8 mouse cellular contexts compared by ENCODE assay signal in the genomic region with DNA sequence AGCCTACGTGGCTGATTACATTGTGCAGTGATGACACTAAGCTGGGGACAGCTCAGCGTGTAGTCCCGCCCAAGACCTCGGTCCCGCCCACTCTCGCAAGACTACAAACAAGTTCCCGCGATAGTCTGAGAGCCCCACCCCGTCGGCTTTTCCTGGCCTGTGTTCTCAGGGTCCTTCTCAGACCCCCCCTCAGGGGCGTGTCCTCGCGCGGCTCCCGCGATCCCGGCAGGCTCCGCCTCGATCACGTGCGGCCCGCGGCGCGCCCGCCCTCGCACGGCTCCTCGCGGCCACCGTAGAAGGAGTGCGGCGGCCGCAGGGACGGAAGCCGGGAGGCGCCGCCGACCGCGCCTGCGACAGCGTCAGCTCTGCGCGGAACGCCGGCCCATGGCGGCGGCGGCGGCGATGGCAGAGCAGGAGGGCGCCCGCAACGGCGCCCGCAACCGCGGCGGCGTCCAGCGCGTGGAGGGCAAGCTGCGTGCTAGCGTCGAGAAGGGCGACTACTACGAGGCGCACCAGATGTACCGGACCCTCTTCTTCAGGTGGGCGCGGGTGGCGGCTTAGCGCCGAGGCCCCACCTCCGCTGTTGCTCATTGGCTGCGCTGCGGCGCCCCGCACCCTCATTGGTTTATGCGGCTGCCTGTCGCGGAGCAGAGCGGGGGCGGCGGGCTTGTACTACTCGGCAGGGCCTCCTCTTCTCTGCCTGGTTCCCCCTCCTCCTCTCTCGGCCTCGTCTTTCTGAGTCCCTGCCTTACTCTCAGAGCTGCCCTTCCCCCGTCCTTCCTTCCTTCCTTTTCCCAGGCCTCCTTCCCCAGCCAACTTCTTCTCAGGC. TPM values are rescaled to one million over a fixed set of nuclear protein-coding genes. Genes with fewer than 3 reads are reported as not detected.
A peak's percentile ranks its signal among the peaks of the same experiment; 100 is the strongest.
DNase-seq lines count a peak whose midpoint lies in the region; ATAC-seq lines count a peak whose summit lies in the region.

Gene Get4, plus strand, starts transcription at position 244 of the 829 bp plus-strand sequence.

- H3K4me1 ChIP-seq in forebrain, embryonic 14.5 days (ENCODE audit: control insufficient read depth, insufficient read depth, low read length) = peaks cover 13% of the 10 kb centered on the region
- peaks cover 41% of the 10 kb centered on the region for H3K4me1 ChIP-seq in neural tube, embryonic 15.5 days

- no peaks in the 10 kb centered on the region for H3K9me3 ChIP-seq in forebrain, embryonic 14.5 days (replicated peaks; ENCODE audit: control insufficient read depth, low read length)
- no peaks in the 10 kb centered on the region for H3K9me3 ChIP-seq in neural tube, embryonic 15.5 days (replicated peaks)

- peak within 1 kb of the TSS; percentile 97 for H3K4me2 ChIP-seq in forebrain, embryonic 14.5 days (ENCODE audit: low read length)
- H3K4me2 ChIP-seq in neural tube, embryonic 15.5 days = peak within 1 kb of the TSS; percentile 72

- intact Hi-C loops in heart, postnatal 14 days (cut with DNase I) = loop anchor here (5.0 kb wide), 2 partner anchors 50 to 1065 kb away; partner anchors contain the start of genes Cnpy4, Sun1 and Taf6

- H3K27me3 ChIP-seq in forebrain, embryonic 14.5 days (replicated peaks; ENCODE audit: control insufficient read depth, insufficient read depth, low read length) = no peaks in the 10 kb centered on the region
- H3K27me3 ChIP-seq in neural tube, embryonic 15.5 days (replicated peaks) = no peaks in the 10 kb centered on the region

- peak within 1 kb of the TSS; percentile 67 for H3K4me3 ChIP-seq in forebrain, embryonic 14.5 days (ENCODE audit: low read depth, low read length)
- peak within 1 kb of the TSS; percentile 90 for H3K4me3 ChIP-seq in neural tube, embryonic 15.5 days (replicated peaks)

- H3K27ac ChIP-seq in forebrain, embryonic 14.5 days (ENCODE audit: low read depth, low read length) = peak within 1 kb of the TSS; percentile 91
- H3K27ac ChIP-seq in neural tube, embryonic 15.5 days (replicated peaks) = peak within 1 kb of the TSS; percentile 95

- DNase-seq in ES-CJ7 (ENCODE audit: low read depth, low spot score) = peak; percentile 99
- peak; percentile 99 for DNase-seq in cerebellum, adult 11 months
- DNase-seq in forebrain, embryonic 14.5 days (ENCODE audit: low spot score) = peak; percentile 100
- peak; percentile 99 for DNase-seq in heart, postnatal 14 days
- peak; percentile 99 for DNase-seq in layer of hippocampus, adult 11-12 months (ENCODE audit: low spot score)
- peak; percentile 99 for DNase-seq in lung, adult 18-20 months
- DNase-seq in testis, postnatal 14 days (ENCODE audit: low spot score) = peak; percentile 99

- ATAC-seq in forebrain, embryonic 14.5 days = peak; percentile 97
- ATAC-seq in neural tube, embryonic 15.5 days (ENCODE audit: low FRiP score) = peak; percentile 96

- peak within 1 kb of the TSS; percentile 82 for H3K9ac ChIP-seq in forebrain, embryonic 14.5 days (ENCODE audit: low read length)
- peak within 1 kb of the TSS; percentile 83 for H3K9ac ChIP-seq in neural tube, embryonic 15.5 days (replicated peaks)

- WGBS in forebrain, embryonic 14.5 days = under 1% methylated on average over 88 of the region's 90 CpGs
- WGBS in neural tube, embryonic 15.5 days = under 1% methylated on average over 82 of the region's 90 CpGs

- H3K36me3 ChIP-seq in forebrain, embryonic 14.5 days (ENCODE audit: control insufficient read depth, insufficient read depth, low read length) = peaks cover 46% of the 10 kb centered on the region
- peaks cover 33% of the 10 kb centered on the region for H3K36me3 ChIP-seq in neural tube, embryonic 15.5 days

RNA-seq across cellular contexts. Expression of gene Get4, which starts in this region (rescaled TPM):
- polyA plus RNA-seq in forebrain, embryonic 14.5 days (2014; fragmentation: Nextera tagmentation; extraction: Ambion mirVana) = 114 and 125 TPM in 2 replicates
- 10 to 100 TPM; 42.6 to 48.1 TPM for total RNA-seq in heart, postnatal 14 days (2021)
- polyA plus RNA-seq in neural tube, embryonic 15.5 days (2015; fragmentation: Nextera tagmentation; extraction: Ambion mirVana) = 119 and 126 TPM in 2 replicates

Comparison
In these comparisons a context has a peak if more than half of its experiments do, and no peak if none do; other contexts are left out.
1. Peak in every context shown above with its lines: DNase-seq, ATAC-seq, H3K4me3 ChIP-seq and H3K27ac ChIP-seq.